Mouse (Mus musculus): ENCODE data around the gene Xxylt1. TPM values are rescaled to one million over a fixed set of nuclear protein-coding genes. Genes with fewer than 3 reads are reported as not detected.

Xxylt1 gene
- polyA plus RNA-seq, 1 experiment = 12.5 TPM

GRCm38 (mm10) chr16:31029739-31030485 lies 51.3 kb downstream of the Xxylt1 start:
- Histone ChIP-seq H3K27ac (ENCODE audit: insufficient read depth, low read depth, low read length) (peak overlapping the region; percentile 81), H3K4me1 (ENCODE audit: control insufficient read depth, insufficient read depth, low read length) (peaks cover 42% of the 10 kb centered on the region), H3K4me3 (ENCODE audit: insufficient read depth, low read length) (no peak overlapping the region)
- TF ChIP-seq POLR2A (IDR thresholded peaks at IDR 0.05; ENCODE audit: borderline replicate concordance, low read depth, low read length) (no peak), CTCF (IDR thresholded peaks at IDR 0.05; ENCODE audit: low read depth, low read length) (no peak)

DNA sequence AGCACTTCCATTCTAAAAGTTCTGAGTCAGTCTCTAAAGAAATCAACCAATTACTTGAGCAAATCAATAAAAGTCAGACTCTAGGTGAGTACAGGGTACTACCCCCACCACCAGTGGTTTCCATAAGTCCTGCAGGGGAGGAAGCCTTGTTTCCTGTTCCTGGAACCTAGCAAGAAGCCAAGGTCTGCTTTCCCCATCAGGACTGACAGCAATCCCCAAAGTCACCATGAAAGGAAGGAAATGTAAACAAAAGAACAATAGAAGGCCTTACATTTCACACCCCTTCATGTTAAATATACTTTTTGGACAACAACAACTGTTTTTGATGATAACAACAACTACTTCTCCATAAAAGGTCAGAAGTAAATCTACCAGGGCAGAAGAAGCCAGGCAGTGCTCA lies 53.6 kb downstream of the Xxylt1 start:
- Histone ChIP-seq H3K4me3 (ENCODE audit: insufficient read depth, low read length) (no peak overlapping the region), H3K4me1 (ENCODE audit: control insufficient read depth, insufficient read depth, low read length) (peaks cover 58% of the 10 kb centered on the region), H3K27ac (ENCODE audit: insufficient read depth, low read depth, low read length) (no peak overlapping the region)
- TF ChIP-seq CTCF (IDR thresholded peaks at IDR 0.05; ENCODE audit: low read depth, low read length) = no peak
- no peak for TF ChIP-seq POLR2A (IDR thresholded peaks at IDR 0.05; ENCODE audit: borderline replicate concordance, low read depth, low read length)

- Histone ChIP-seq H3K27ac (ENCODE audit: insufficient read depth, low read depth, low read length) (no peak overlapping the region), H3K4me1 (ENCODE audit: control insufficient read depth, insufficient read depth, low read length) (peaks cover 67% of the 10 kb centered on the region), H3K4me3 (ENCODE audit: insufficient read depth, low read length) (no peak overlapping the region)
- TF ChIP-seq POLR2A (IDR thresholded peaks at IDR 0.05; ENCODE audit: borderline replicate concordance, low read depth, low read length) = no peak
- no peak for TF ChIP-seq CTCF (IDR thresholded peaks at IDR 0.05; ENCODE audit: low read depth, low read length)
Observed at GRCm38 (mm10) chr16:31025516-31025915, 55.7 kb downstream of the Xxylt1 start.

DNA sequence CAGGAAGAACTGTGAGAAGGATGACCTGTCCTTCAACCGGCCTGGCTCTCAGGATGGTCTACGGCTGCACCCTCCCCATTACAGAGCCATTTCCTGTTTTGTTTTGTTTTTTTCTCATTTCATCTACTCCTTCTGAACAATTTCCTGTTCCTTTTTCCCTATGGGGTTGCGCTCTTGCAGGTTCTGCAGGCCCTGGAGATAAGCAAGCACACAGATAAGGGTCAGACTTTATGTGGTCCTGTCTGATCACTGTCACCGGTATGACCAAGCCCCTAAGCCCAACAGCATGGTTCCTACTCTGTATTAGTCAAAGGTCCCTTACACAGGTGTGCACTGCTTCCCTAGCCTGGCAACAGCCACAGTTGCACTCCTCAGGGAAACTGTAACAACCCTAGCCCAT lies 56.2 kb downstream of the Xxylt1 start:
- Histone ChIP-seq H3K4me3 (ENCODE audit: insufficient read depth, low read length) (no peak overlapping the region), H3K27ac (ENCODE audit: insufficient read depth, low read depth, low read length) (no peak overlapping the region), H3K4me1 (ENCODE audit: control insufficient read depth, insufficient read depth, low read length) (peaks cover 62% of the 10 kb centered on the region)
- no peak for TF ChIP-seq CTCF (IDR thresholded peaks at IDR 0.05; ENCODE audit: low read depth, low read length)
- no peak for TF ChIP-seq POLR2A (IDR thresholded peaks at IDR 0.05; ENCODE audit: borderline replicate concordance, low read depth, low read length)

DNA sequence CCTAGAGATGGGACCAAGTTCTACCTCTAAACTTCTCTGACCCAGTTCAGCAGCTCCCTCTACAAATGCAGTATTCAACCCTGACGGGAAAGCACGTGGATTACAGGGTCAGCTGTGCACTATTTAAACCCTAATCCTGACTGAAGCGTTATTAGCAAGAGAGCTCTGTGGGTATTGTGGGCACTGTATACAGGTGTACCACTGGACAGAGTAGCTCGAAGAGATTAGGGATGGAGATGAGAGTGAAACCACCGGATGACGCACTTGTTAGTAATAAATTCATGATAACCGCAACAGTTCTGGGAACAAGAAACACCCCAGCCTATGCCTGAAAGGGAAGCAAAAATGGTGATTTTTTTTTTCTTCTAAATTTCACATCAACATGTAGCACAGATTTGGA lies 57.0 kb downstream of the Xxylt1 start:
- Histone ChIP-seq H3K4me3 (ENCODE audit: insufficient read depth, low read length) (no peak overlapping the region), H3K27ac (ENCODE audit: insufficient read depth, low read depth, low read length) (no peak overlapping the region), H3K4me1 (ENCODE audit: control insufficient read depth, insufficient read depth, low read length) (peaks cover 56% of the 10 kb centered on the region)
- TF ChIP-seq POLR2A (IDR thresholded peaks at IDR 0.05; ENCODE audit: borderline replicate concordance, low read depth, low read length) = no peak
- TF ChIP-seq CTCF (IDR thresholded peaks at IDR 0.05; ENCODE audit: low read depth, low read length) = no peak

- Histone ChIP-seq H3K4me3 (ENCODE audit: insufficient read depth, low read length) (no peak overlapping the region), H3K27ac (ENCODE audit: insufficient read depth, low read depth, low read length) (no peak overlapping the region), H3K4me1 (ENCODE audit: control insufficient read depth, insufficient read depth, low read length) (peaks cover 52% of the 10 kb centered on the region)
- TF ChIP-seq CTCF (IDR thresholded peaks at IDR 0.05; ENCODE audit: low read depth, low read length) (no peak), POLR2A (IDR thresholded peaks at IDR 0.05; ENCODE audit: borderline replicate concordance, low read depth, low read length) (no peak)
Observed at GRCm38 (mm10) chr16:31023803-31024202, 57.4 kb downstream of the Xxylt1 start.

- H3K27ac ChIP-seq (ENCODE audit: insufficient read depth, low read depth, low read length) = peak overlapping the region; percentile 67
- TF ChIP-seq CTCF (IDR thresholded peaks at IDR 0.05; ENCODE audit: low read depth, low read length) = no peak
- no peak for TF ChIP-seq POLR2A (IDR thresholded peaks at IDR 0.05; ENCODE audit: borderline replicate concordance, low read depth, low read length)
- peaks cover 37% of the 10 kb centered on the region for H3K4me1 ChIP-seq (ENCODE audit: control insufficient read depth, insufficient read depth, low read length)
- no peak overlapping the region for H3K4me3 ChIP-seq (ENCODE audit: insufficient read depth, low read length)
Observed at GRCm38 (mm10) chr16:31022287-31022686, 58.9 kb downstream of the Xxylt1 start.

DNA sequence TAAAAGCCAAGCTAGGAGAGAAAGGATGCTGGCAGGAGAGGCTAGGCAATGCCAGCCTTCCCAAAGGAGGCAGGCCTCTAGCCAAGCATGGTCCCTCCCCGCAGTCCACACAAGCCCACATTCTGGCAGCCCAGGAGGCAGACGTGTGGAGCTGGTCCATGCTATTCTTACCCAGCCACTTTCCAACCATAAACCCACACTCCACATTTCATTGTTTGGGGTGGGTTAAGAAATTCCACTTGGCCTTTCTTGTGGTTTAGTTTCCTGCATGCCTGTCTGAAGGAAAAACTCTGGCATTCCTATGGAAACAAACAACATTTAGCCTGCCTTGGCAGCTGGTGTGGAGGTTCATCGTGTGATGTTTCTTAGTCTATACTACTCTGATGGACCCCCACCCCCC lies 61.7 kb downstream of the Xxylt1 start:
- H3K4me3 ChIP-seq (ENCODE audit: insufficient read depth, low read length) = no peak overlapping the region
- no peak overlapping the region for H3K27ac ChIP-seq (ENCODE audit: insufficient read depth, low read depth, low read length)
- peaks cover 39% of the 10 kb centered on the region for H3K4me1 ChIP-seq (ENCODE audit: control insufficient read depth, insufficient read depth, low read length)
- TF ChIP-seq CTCF (IDR thresholded peaks at IDR 0.05; ENCODE audit: low read depth, low read length) = no peak
- no peak for TF ChIP-seq POLR2A (IDR thresholded peaks at IDR 0.05; ENCODE audit: borderline replicate concordance, low read depth, low read length)

DNA sequence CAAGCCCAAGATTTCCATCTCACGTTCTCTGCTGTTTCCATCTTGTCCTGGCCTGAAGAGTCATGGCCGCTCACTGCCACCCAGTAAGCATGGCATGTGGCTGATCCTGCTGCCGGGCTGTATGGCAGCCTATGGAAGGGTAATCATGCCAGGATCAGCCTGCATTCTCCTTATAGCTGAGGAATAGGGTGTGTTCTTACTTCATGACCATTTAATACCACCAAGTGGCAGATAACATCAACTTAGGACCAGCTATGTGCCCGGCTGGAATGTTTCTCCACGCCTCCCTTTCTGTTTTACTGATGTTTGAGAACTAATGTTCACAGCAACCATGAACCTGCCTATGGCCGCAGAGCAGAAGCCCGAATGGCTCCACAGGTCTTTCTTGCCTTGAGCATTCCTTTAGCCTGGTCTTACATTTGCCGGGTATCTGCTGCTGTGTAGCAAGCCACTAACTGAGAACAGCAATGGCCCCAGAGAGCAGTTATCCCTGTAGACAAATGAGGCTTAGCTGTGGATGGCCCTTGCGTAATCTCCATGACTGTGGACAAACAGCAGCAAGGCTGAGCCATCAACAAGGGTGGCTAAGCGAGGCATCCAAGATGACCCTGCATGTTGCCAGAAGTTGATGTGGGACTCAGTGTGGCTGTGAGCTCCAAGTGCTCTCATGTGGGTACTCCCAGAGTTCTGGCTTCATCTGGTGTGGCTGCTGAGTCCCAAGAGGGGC lies 63.4 kb downstream of the Xxylt1 start:
- no peak overlapping the region for H3K4me3 ChIP-seq (ENCODE audit: insufficient read depth, low read length)
- TF ChIP-seq CTCF (IDR thresholded peaks at IDR 0.05; ENCODE audit: low read depth, low read length) (no peak), POLR2A (IDR thresholded peaks at IDR 0.05; ENCODE audit: borderline replicate concordance, low read depth, low read length) (no peak)
- peaks cover 29% of the 10 kb centered on the region for H3K4me1 ChIP-seq (ENCODE audit: control insufficient read depth, insufficient read depth, low read length)
- no peak overlapping the region for H3K27ac ChIP-seq (ENCODE audit: insufficient read depth, low read depth, low read length)

GRCm38 (mm10) chr16:31016669-31017068 lies 64.6 kb downstream of the Xxylt1 start:
- Histone ChIP-seq H3K4me1 (ENCODE audit: control insufficient read depth, insufficient read depth, low read length) (peaks cover 19% of the 10 kb centered on the region), H3K4me3 (ENCODE audit: insufficient read depth, low read length) (no peak overlapping the region), H3K27ac (ENCODE audit: insufficient read depth, low read depth, low read length) (no peak overlapping the region)
- no peak for TF ChIP-seq CTCF (IDR thresholded peaks at IDR 0.05; ENCODE audit: low read depth, low read length)
- TF ChIP-seq POLR2A (IDR thresholded peaks at IDR 0.05; ENCODE audit: borderline replicate concordance, low read depth, low read length) = no peak
